Mouse (Mus musculus) olfactory bulb, adult 2 months (tissue): ENCODE results near the gene Rgs7.

Experiments used
- CTCF ChIP-seq: fragments of 200-500 bp; IDR thresholded peaks from 2 replicates; pipeline ENCODE4 v1.5.1; 2012; ENCODE audit warnings: low read depth, mild to moderate bottlenecking, low read length, moderate library complexity; ENCODE audit not compliant: insufficient read depth
- POLR2A ChIP-seq: fragments of 200-500 bp; IDR thresholded peaks from 2 replicates; pipeline ENCODE4 v1.6.1; 2012; ENCODE audit warnings: mild to moderate bottlenecking, low read depth, low read length, moderate library complexity; ENCODE audit not compliant: insufficient read depth

DNA sequence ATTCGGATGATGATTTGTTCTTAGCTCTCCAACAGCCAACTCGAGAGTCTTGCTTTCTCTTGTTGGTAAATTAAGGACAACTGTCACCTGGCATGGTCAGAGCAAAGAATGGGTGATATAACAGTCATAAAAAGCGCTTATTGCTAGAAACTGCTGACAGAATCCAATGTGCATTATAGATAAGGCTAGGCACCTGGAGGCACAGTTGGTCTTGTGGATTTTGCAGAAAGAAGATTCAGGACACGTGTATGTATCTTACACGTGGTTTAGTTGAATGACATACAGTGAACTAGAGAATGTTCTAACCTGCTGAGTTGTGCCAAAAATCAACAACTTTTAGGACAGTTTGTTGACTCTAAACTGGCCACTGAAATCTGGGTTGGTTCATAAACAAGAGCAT, 386.9 kb downstream of the Rgs7 start:
- TF ChIP-seq CTCF (no peak), POLR2A (no peak)
